Mouse (Mus musculus): ENCODE measurements around the gene Abhd14b. TPM values are rescaled to one million over a fixed set of nuclear protein-coding genes. Genes with fewer than 3 reads are reported as not detected.

The Abhd14b gene
- polyA plus RNA-seq, 1 experiment from 2014 or later: 8.9 TPM

DNA sequence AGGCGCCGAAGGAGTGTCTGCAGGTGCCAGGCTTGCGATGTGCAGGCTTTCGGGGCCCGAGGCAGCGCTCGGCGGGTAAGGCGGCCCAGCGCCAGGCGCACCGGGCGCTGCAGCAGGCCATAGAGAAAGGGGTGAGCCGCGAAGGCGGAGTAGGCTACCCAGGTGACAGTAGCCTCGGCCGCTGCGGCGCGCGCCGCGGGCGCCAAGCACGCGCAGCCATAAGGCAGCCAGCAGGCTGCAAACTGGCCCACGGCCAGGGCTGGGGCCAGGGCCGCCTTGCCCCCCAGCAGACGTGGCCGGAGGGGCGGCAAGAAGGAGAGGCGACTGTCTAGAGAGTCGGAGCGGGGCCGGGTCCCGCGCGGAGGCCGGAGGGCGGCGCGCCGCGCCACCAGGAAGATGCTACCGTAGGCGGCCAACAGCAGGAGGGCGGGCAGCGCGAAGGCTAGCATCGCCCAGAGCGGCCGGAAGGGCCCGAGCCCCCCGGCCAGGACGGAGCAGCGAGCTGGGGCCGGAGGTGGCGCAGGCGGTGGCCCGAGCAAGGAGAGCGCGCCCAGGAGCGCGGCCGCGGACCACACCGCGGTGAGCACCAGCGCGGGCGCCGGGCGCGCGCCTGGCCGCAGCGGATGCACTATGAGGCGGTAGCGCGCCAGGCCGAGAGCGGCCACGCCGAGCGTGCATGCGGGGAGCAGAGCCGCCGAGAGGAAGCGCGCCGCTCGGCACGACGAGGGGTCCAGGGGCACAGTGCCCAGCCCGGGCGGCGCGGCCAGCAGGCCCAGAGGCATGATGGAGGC, 17.7 kb downstream of the Abhd14b start:
- ATAC-seq (replicated peaks): peak; percentile 81
- no peaks in the 10 kb centered on the region for H3K9me3 ChIP-seq
- peak overlapping the region; percentile 89 for H3K4me2 ChIP-seq
- peak overlapping the region; percentile 82 for H3K27ac ChIP-seq
- no peaks in the 10 kb centered on the region for H3K27me3 ChIP-seq (replicated peaks)
- peaks cover 27% of the 10 kb centered on the region for H3K36me3 ChIP-seq (replicated peaks)
- WGBS: 1% methylated on average over 98 of the region's 99 CpGs
- peak overlapping the region; percentile 49 for H3K4me3 ChIP-seq
- H3K4me1 ChIP-seq: peaks cover 29% of the 10 kb centered on the region
- H3K9ac ChIP-seq: peak overlapping the region; percentile 64

DNA sequence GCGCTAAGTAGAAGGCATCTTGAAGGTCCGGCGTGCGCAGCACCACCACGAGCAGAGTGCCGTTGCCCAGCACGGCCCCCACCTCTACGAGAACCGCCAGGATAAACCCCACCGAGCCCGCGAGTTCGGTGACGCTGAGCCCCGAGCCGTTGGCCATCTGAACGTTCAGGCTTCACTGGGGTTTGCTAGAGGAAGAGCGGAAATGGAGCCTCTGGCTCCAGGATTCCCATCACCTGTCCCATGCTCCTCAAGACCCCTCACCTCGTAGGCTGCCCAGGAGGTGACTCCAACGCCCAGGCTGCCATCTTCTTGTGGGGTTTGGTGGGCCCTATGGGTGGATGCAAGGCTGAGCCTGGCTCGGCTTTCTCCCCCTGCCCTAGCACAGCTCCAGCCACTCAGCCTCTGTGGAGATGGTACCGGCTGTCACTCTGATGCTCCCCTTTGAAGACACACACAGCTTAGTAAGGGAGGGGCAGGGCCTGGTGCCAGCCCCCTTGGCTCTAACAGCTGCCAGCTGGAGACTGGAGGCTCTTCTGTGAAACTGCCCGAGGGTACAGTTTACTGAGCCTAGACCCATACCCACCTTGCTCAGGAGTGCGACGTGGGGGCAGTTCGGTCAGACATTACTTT, 18.4 kb downstream of the Abhd14b start, which contains the start of gene Gpr62:
TSS of gene Gpr62 (minus strand) at position 368 of the 630 bp plus-strand sequence.
- Histone ChIP-seq H3K27me3 (replicated peaks) (no peaks in the 10 kb centered on the region), H3K36me3 (replicated peaks) (peaks cover 27% of the 10 kb centered on the region), H3K4me3 (peak within 1 kb of the TSS; percentile 49), H3K4me1 (peaks cover 22% of the 10 kb centered on the region), H3K9ac (peak within 1 kb of the TSS; percentile 64), H3K4me2 (peak within 1 kb of the TSS; percentile 89), H3K27ac (peak within 1 kb of the TSS; percentile 82), H3K9me3 (no peaks in the 10 kb centered on the region)
- WGBS: 25% methylated on average over 26 of the region's 26 CpGs
- ATAC-seq (replicated peaks): peak; percentile 53

DNA sequence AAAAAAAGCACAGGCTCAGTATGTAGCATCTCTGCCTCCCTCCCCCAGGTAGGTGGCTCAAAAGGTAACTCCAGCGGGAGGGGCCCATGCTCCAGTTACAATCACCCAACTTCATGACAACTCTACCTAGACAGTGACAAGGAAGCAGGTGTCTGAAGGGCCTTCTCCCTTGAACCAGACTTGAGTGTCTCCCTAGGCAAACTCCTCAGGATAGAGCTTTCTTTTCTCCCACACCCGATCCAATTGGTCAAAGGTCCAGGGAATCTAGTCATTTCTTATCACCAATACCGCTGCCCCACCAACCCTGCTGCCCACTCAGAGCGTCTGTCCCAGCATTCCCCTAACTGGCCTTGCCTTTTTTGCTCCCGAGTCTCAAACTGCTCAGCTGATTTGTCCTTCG, 19.5 kb downstream of the Abhd14b start:
- WGBS: 96% methylated on average over 6 of the region's 6 CpGs
- Histone ChIP-seq H3K4me2 (no peak overlapping the region), H3K4me3 (no peak overlapping the region), H3K36me3 (replicated peaks) (peaks cover 20% of the 10 kb centered on the region), H3K9me3 (no peaks in the 10 kb centered on the region), H3K9ac (no peak overlapping the region), H3K27ac (no peak overlapping the region), H3K4me1 (peaks cover 22% of the 10 kb centered on the region), H3K27me3 (replicated peaks) (no peaks in the 10 kb centered on the region)
- no peak for ATAC-seq (replicated peaks)

DNA sequence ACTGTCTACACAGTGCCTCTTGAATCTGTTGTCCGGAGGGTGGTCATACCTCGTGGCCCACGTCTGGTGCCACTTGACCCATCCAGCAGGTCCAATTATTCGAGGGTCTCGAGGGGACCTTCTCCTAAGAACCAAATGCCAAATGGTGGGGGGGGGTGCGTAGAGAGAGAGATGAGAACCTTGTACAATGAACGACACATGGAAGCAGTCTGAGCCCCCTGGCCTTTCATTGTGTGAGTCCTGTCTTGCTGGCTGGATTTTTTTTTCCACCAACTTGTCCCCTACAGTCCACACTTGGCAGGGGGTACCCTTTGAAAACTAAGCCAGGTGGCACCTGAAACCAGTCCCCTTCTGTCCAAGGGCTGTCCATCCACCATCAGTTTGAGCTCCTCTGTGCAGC, 20.5 kb downstream of the Abhd14b start:
- H3K4me2 ChIP-seq: no peak overlapping the region
- H3K4me3 ChIP-seq: no peak overlapping the region
- H3K9me3 ChIP-seq: no peaks in the 10 kb centered on the region
- no peak overlapping the region for H3K9ac ChIP-seq
- H3K27me3 ChIP-seq (replicated peaks): no peaks in the 10 kb centered on the region
- 87% methylated on average over 7 of the region's 7 CpGs for WGBS
- H3K4me1 ChIP-seq: peaks cover 22% of the 10 kb centered on the region
- peaks cover 11% of the 10 kb centered on the region for H3K36me3 ChIP-seq (replicated peaks)
- no peak for ATAC-seq (replicated peaks)
- H3K27ac ChIP-seq: no peak overlapping the region

DNA sequence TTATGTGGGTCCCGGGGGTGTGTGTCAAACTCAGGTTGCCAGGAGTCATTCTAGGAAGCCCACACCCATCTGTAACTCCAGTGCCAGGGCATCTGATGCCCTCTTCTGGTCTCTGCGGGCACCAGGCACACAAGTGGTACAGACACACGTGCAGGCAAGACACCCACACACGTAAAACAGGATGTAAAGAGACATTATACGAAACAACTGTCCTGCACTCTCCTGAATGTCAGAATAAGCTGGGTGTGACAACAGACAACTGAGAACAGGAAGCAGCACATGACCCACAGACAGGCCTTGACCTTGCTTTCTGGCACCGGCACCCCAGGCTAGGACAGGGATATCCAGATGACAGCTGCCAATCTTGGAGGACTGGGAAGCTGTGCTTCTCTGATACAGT, 22.1 kb downstream of the Abhd14b start:
- no peak for ATAC-seq (replicated peaks)
- 80% methylated on average over 6 of the region's 6 CpGs for WGBS
- Histone ChIP-seq H3K27ac (no peak overlapping the region), H3K27me3 (replicated peaks) (no peaks in the 10 kb centered on the region), H3K4me3 (no peak overlapping the region), H3K4me1 (peaks cover 24% of the 10 kb centered on the region), H3K9ac (no peak overlapping the region), H3K4me2 (no peak overlapping the region), H3K36me3 (replicated peaks) (no peaks in the 10 kb centered on the region), H3K9me3 (no peaks in the 10 kb centered on the region)

DNA sequence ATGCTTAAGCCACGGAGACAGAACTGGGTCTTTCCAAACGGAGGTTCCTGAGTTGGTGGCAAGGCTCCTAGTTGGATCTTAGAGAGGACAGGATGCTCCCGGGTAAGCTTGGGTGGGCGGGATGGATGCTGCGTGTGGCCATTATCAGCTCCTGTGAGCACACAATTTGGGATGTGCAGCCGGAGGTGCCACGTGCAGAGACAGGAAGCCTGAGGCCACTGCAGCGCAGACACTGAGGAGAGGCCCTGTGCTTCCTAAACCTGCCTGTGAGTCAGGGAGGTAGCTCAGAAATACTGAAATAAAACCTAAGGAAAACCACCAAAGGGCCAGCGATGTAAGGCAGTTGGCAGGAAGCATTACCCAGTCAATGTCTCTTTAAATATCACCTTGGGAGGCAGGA, 22.5 kb downstream of the Abhd14b start:
- Histone ChIP-seq H3K27me3 (replicated peaks) (no peaks in the 10 kb centered on the region), H3K36me3 (replicated peaks) (no peaks in the 10 kb centered on the region), H3K4me1 (peaks cover 24% of the 10 kb centered on the region), H3K9ac (no peak overlapping the region), H3K4me3 (no peak overlapping the region), H3K4me2 (no peak overlapping the region), H3K27ac (no peak overlapping the region), H3K9me3 (no peaks in the 10 kb centered on the region)
- no peak for ATAC-seq (replicated peaks)
- 78% methylated on average over 9 of the region's 9 CpGs for WGBS

DNA sequence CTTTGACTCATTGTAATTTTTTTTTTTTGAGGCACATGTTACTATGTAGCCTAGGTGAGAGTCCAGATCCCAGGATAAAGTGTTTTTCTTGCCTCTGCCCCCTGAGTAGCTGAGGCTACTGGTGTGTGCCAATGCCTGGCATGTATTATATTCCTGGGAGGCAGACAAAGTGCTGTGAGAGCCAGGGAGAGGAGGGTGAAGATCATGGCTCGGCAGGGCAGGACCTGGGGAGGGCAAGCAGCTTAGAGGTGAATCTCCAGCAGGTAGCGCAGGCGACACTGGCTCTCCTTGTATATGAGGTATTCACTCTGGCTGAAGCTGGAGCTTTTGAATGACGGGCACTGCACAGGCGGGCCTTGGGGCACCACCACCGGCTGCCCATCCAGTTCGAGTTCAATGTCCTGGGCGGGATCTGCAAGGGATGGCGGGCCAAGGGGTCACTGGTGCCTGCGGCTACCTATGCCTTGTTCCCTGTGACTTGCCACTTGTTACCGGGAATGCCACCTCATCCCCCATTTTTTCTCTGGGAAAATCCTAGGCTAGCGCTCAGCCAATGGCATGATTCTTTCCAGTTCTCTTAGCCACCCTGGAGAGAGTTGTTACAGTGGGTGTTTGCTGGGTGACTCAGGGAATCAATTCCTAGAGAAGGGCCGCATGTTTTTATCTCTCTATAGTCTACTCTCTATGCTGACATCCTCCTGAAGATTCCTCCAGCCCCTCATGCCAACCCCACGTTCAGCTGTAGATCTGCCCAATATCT, 23.9 kb downstream of the Abhd14b start:
- no peaks in the 10 kb centered on the region for H3K9me3 ChIP-seq
- peaks cover 14% of the 10 kb centered on the region for H3K4me1 ChIP-seq
- no peak overlapping the region for H3K9ac ChIP-seq
- no peak overlapping the region for H3K27ac ChIP-seq
- H3K4me2 ChIP-seq: no peak overlapping the region
- no peaks in the 10 kb centered on the region for H3K36me3 ChIP-seq (replicated peaks)
- 63% methylated on average over 14 of the region's 14 CpGs for WGBS
- no peaks in the 10 kb centered on the region for H3K27me3 ChIP-seq (replicated peaks)
- ATAC-seq (replicated peaks): no peak
- H3K4me3 ChIP-seq: no peak overlapping the region

- no peak overlapping the region for H3K4me3 ChIP-seq
- ATAC-seq (replicated peaks): no peak
- H3K27me3 ChIP-seq (replicated peaks): no peaks in the 10 kb centered on the region
- no peak overlapping the region for H3K9ac ChIP-seq
- no peaks in the 10 kb centered on the region for H3K9me3 ChIP-seq
- no peak overlapping the region for H3K27ac ChIP-seq
- no peak overlapping the region for H3K4me2 ChIP-seq
- WGBS: 15% methylated on average over 5 of the region's 5 CpGs
- H3K36me3 ChIP-seq (replicated peaks): no peaks in the 10 kb centered on the region
- peaks cover 19% of the 10 kb centered on the region for H3K4me1 ChIP-seq
Measured at GRCm38 (mm10) chr9:106471892-106472291, 24.6 kb downstream of the Abhd14b start.

DNA sequence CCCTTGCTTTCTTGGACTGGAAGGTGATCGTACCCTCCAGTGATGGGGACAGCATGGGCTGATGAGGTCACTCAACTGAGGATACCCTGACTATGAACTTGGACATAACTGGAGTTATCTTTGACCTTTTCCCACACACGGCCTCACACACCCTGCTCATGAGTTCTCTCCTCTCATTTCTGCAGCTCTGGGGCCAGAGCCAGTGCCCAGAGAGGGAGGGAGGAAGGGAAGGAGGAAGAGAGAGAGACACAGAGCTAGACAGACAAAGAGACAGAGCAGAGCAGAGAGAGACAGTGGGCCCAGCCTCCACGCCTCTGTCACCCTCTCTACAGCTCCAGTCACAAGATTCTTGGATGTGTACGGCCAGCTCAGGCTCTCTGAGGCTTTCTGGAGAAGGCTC, 25.1 kb downstream of the Abhd14b start:
- 70% methylated on average over 4 of the region's 4 CpGs for WGBS

GRCm38 (mm10) chr9:106473081-106473752, 26.0 kb downstream of the Abhd14b start:
- Histone ChIP-seq H3K36me3 (replicated peaks) (no peaks in the 10 kb centered on the region), H3K27ac (no peak overlapping the region), H3K27me3 (replicated peaks) (no peaks in the 10 kb centered on the region), H3K4me1 (peaks cover 26% of the 10 kb centered on the region), H3K9ac (no peak overlapping the region), H3K4me3 (no peak overlapping the region), H3K4me2 (no peak overlapping the region), H3K9me3 (no peaks in the 10 kb centered on the region)
- ATAC-seq (replicated peaks): no peak
- WGBS: 87% methylated on average over 16 of the region's 16 CpGs

More for the DNA sequence above, 25.1 kb downstream of the Abhd14b start:
- H3K9ac ChIP-seq: no peak overlapping the region
- H3K4me1 ChIP-seq: peaks cover 19% of the 10 kb centered on the region
- H3K36me3 ChIP-seq (replicated peaks): no peaks in the 10 kb centered on the region
- H3K9me3 ChIP-seq: no peaks in the 10 kb centered on the region
- H3K4me2 ChIP-seq: no peak overlapping the region
- no peak overlapping the region for H3K27ac ChIP-seq
- H3K4me3 ChIP-seq: no peak overlapping the region
- H3K27me3 ChIP-seq (replicated peaks): no peaks in the 10 kb centered on the region
- ATAC-seq (replicated peaks): no peak

- peak overlapping the region; percentile 10; the same call in 1 of the 2 replicates for H3K9ac ChIP-seq
- 82% methylated on average over 5 of the region's 5 CpGs for WGBS
- ATAC-seq (replicated peaks): no peak
- H3K4me3 ChIP-seq: no peak overlapping the region
- H3K9me3 ChIP-seq: no peaks in the 10 kb centered on the region
- H3K4me2 ChIP-seq: no peak overlapping the region
- peaks cover 31% of the 10 kb centered on the region for H3K4me1 ChIP-seq
- no peaks in the 10 kb centered on the region for H3K27me3 ChIP-seq (replicated peaks)
- no peaks in the 10 kb centered on the region for H3K36me3 ChIP-seq (replicated peaks)
- H3K27ac ChIP-seq: no peak overlapping the region
Measured at GRCm38 (mm10) chr9:106473753-106474105, 26.5 kb downstream of the Abhd14b start.

GRCm38 (mm10) chr9:106474456-106474855, 27.2 kb downstream of the Abhd14b start:
- Histone ChIP-seq H3K4me1 (peaks cover 32% of the 10 kb centered on the region), H3K4me2 (no peak overlapping the region), H3K27me3 (replicated peaks) (no peaks in the 10 kb centered on the region), H3K9ac (no peak overlapping the region), H3K4me3 (no peak overlapping the region), H3K27ac (no peak overlapping the region), H3K36me3 (replicated peaks) (no peaks in the 10 kb centered on the region), H3K9me3 (no peaks in the 10 kb centered on the region)
- WGBS: 6% methylated on average over 6 of the region's 6 CpGs
- ATAC-seq (replicated peaks): no peak
